Mouse (Mus musculus) adrenal gland, adult 2 months (tissue): ENCODE results near the gene Tbc1d9. TPM values are rescaled to one million over a fixed set of nuclear protein-coding genes. Genes with fewer than 3 reads are reported as not detected.

Experiments
- polyA plus RNA-seq: library from polyadenylated mRNA; depleted of rRNA; stranded (reverse); fragments of >200 nt; gene quantifications from 2 replicates; pipeline ENCODE4 v1.2.3, GENCODE M21; 2012; rRNA removed
- total RNA-seq, 2 experiments: library from RNA; stranded (reverse); gene quantifications; 2 replicates each; pipeline ENCODE4 v1.2.3; 2021

Tbc1d9 gene
- total and polyA plus RNA-seq, 3 experiments = 5.7 to 11.8 (median 7.6) TPM

Other genes starting within 250 kb of the Tbc1d9 start
- gene Gm10645, start 818 bp downstream of the Tbc1d9 start, total RNA-seq = under 1 TPM in 1 of 2 experiments, not detected in 1; 0.28 TPM
- 1.3 and 1.5 TPM in 2 replicates for gene Gm10645, start 818 bp downstream of the Tbc1d9 start, polyA plus RNA-seq
- gene Ucp1, start 125.0 kb downstream of the Tbc1d9 start, total RNA-seq = 1,000 to 10,000 TPM; 1,236 to 2,173 TPM
- 551 and 1,129 TPM in 2 replicates for gene Ucp1, start 125.0 kb downstream of the Tbc1d9 start, polyA plus RNA-seq
- 10 to 100 TPM; 24.6 to 27.8 TPM for gene Elmod2, start 167.1 kb downstream of the Tbc1d9 start, total RNA-seq
- gene Elmod2, start 167.1 kb downstream of the Tbc1d9 start, polyA plus RNA-seq = 0.93 and 0.98 TPM in 2 replicates
- not detected for gene Mgat4d, start 183.1 kb downstream of the Tbc1d9 start, total RNA-seq
- gene Mgat4d, start 183.1 kb downstream of the Tbc1d9 start, polyA plus RNA-seq = not detected in 2 replicates
- under 1 TPM in 1 of 2 experiments, not detected in 1; 0.17 TPM for gene Clgn, start 224.5 kb downstream of the Tbc1d9 start, total RNA-seq
- not detected in 2 replicates for gene Clgn, start 224.5 kb downstream of the Tbc1d9 start, polyA plus RNA-seq